Mouse (Mus musculus): ENCODE data around the gene Cisd3.
"Not testable (repeated sequence)": the region's sequence is repeated elsewhere in the genome, so short reads cannot be mapped to it uniquely, and the experiment has no call there.

DNA sequence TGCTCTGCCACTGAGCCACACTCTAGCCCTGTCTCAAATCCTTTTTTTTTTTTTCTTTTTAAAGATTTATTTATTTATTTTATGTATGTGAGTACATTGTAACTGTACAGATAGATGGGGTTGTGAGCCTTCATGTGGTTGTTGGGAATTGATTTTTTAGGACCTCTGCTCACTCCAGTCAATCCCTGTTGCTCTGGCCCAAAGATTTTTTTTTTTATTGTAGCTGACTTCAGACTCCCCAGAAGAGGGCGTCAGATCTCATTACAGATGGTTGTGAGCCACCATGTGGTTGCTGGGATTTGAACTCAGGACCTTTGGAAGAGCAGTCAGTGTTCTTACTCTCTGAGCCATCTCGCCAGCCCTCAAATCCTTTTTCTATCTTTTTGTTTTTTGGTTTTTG is 24.4 kb downstream of the Cisd3 start:
- 0 out of 2 replicates have a peak, but pooled peaks have one; percentile 2 for TF ChIP-seq CTCF (IDR thresholded peaks at IDR 0.05)
- TF ChIP-seq EP300 (IDR thresholded peaks at IDR 0.05), result not testable (repeated sequence)

Measured in lung, postnatal 0 days (tissue).